Mouse (Mus musculus) lung, adult 2 months (tissue): ENCODE data around the gene Mnd1. TPM values are rescaled to one million over a fixed set of nuclear protein-coding genes. Genes with fewer than 3 reads are reported as not detected.

Source experiments
- DNase-seq: peaks from one replicate; pipeline ENCODE4 v3.0.0; 2022
- H3K4me1 ChIP-seq: fragments of 200-500 bp; 2 replicates; pipeline ENCODE4 v1.6.1; 2011; ENCODE audit warnings: low read length; ENCODE audit not compliant: control insufficient read depth, insufficient read depth
- H3K4me3 ChIP-seq: fragments of 200-500 bp; replicated peaks from 2 replicates; pipeline ENCODE3; 2011; ENCODE audit warnings: low read depth, mild to moderate bottlenecking, control low read depth, low read length; ENCODE audit errors: extremely low read depth
- CTCF ChIP-seq: fragments of 200-500 bp; IDR thresholded peaks from 2 replicates; pipeline ENCODE4 v1.5.1; 2011; ENCODE audit warnings: mild to moderate bottlenecking, low read length, control low read depth; ENCODE audit not compliant: insufficient read depth
- POLR2A ChIP-seq: fragments of 200-500 bp; IDR thresholded peaks from 2 replicates; pipeline ENCODE4 v1.6.1; 2011; ENCODE audit warnings: low read depth, mild to moderate bottlenecking, control low read depth, low read length, borderline replicate concordance; ENCODE audit errors: extremely low read depth
- WGBS: fragments of 180-500 bp; shearing (Covaris S2); methylation state at CpG from one replicate; pipeline ENCODE4 v1.1.7; 2018; 5-methylcytosine and 5-hydroxymethylcytosine counted together
- polyA plus RNA-seq: library from polyadenylated mRNA; depleted of rRNA; stranded (reverse); fragments of >200 nt; gene quantifications from 2 replicates; pipeline ENCODE4 v1.2.3, GENCODE M21; 2012

Mnd1 gene
- polyA plus RNA-seq, 1 experiment, result 0.14 TPM

- Histone ChIP-seq H3K4me1 (no peaks in the 10 kb centered on the region), H3K4me3 (peak overlapping the region; percentile 21)
- TF ChIP-seq CTCF, result no peak
- TF ChIP-seq POLR2A, result no peak
- WGBS, result 31% methylated on average over 6 of the region's 6 CpGs
- no peak for DNase-seq
Measured at GRCm38 (mm10) chr3:84135933-84136332, 19.7 kb downstream of the Mnd1 start.

GRCm38 (mm10) chr3:84135387-84135786 is 20.2 kb downstream of the Mnd1 start:
- H3K4me3 ChIP-seq, result peak overlapping the region; percentile 21
- TF ChIP-seq CTCF (no peak), POLR2A (peak; percentile 75; the same call in 1 of the 2 replicates)
- no peaks in the 10 kb centered on the region for H3K4me1 ChIP-seq
- DNase-seq, result peak; percentile 31
- 22% methylated on average over 9 of the region's 9 CpGs for WGBS

- H3K4me1 ChIP-seq, result peaks cover 3% of the 10 kb centered on the region
- H3K4me3 ChIP-seq, result no peak overlapping the region
- DNase-seq, result no peak
- 69% methylated on average over 3 of the region's 3 CpGs for WGBS
- TF ChIP-seq CTCF, result no peak
- TF ChIP-seq POLR2A, result no peak
Measured at GRCm38 (mm10) chr3:84131369-84131768, 24.2 kb downstream of the Mnd1 start.

- 35% methylated on average over 5 of the region's 5 CpGs for WGBS
- no peak for DNase-seq
- TF ChIP-seq POLR2A, result no peak
- no peak for TF ChIP-seq CTCF
- Histone ChIP-seq H3K4me3 (no peak overlapping the region), H3K4me1 (peaks cover 3% of the 10 kb centered on the region)
Measured at GRCm38 (mm10) chr3:84130776-84131175, 24.8 kb downstream of the Mnd1 start.

- Histone ChIP-seq H3K4me1 (peaks cover 3% of the 10 kb centered on the region), H3K4me3 (no peak overlapping the region)
- 50% methylated on average over 11 of the region's 11 CpGs for whole genome bisulfite sequencing
- DNase-seq, result no peak
- TF ChIP-seq POLR2A (no peak), CTCF (no peak)
Measured at GRCm38 (mm10) chr3:84128871-84129870, 26.4 kb downstream of the Mnd1 start.

GRCm38 (mm10) chr3:84127431-84127830 is 28.2 kb downstream of the Mnd1 start:
- 51% methylated on average over 2 of the region's 2 CpGs for WGBS

GRCm38 (mm10) chr3:84126721-84127120 is 28.9 kb downstream of the Mnd1 start:
- Histone ChIP-seq H3K4me3 (no peak overlapping the region), H3K4me1 (peaks cover 3% of the 10 kb centered on the region)
- TF ChIP-seq CTCF (no peak), POLR2A (no peak)
- 79% methylated on average over 3 of the region's 3 CpGs for WGBS
- no peak for DNase-seq

More at GRCm38 (mm10) chr3:84127431-84127830, 28.2 kb downstream of the Mnd1 start:
- Histone ChIP-seq H3K4me3 (no peak overlapping the region), H3K4me1 (peaks cover 3% of the 10 kb centered on the region)
- TF ChIP-seq POLR2A, result no peak
- TF ChIP-seq CTCF, result no peak
- no peak for DNase-seq

- no peak for DNase-seq
- TF ChIP-seq CTCF, result no peak
- TF ChIP-seq POLR2A, result no peak
- Histone ChIP-seq H3K4me3 (no peak overlapping the region), H3K4me1 (peaks cover 3% of the 10 kb centered on the region)
- 52% methylated on average over 6 of the region's 6 CpGs for WGBS
Measured at GRCm38 (mm10) chr3:84125704-84126289, 29.8 kb downstream of the Mnd1 start.

GRCm38 (mm10) chr3:84123461-84123860 is 32.1 kb downstream of the Mnd1 start:
- Histone ChIP-seq H3K4me1 (no peaks in the 10 kb centered on the region), H3K4me3 (no peak overlapping the region)
- TF ChIP-seq CTCF (peak; percentile 46; the same call in 1 of the 2 replicates), POLR2A (no peak)
- 58% methylated on average over 3 of the region's 3 CpGs for WGBS
- peak; percentile 32 for DNase-seq
